9 mouse cellular contexts compared by ENCODE assay signal in the genomic region with DNA sequence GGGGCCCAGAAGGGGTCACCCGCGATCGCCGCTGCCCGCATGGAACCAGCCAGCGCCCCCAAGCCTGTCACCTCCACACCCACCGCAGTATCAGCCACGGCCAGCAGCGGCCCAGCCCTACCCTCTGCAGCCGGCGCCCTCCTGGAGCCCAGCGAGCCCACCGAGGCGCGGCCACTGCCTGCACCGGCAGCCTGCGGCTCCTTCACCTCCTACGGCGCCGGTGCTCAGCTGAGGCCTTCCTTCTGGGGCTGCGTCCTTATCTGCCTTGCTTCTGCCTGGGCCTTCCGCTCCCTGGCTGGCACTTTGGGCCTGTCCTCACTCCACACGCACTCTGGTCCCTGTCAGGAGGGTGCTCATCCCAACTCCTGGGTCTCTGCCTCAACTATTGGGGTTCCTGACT. TPM values are rescaled to one million over a fixed set of nuclear protein-coding genes. Genes with fewer than 3 reads are reported as not detected.
DNase-seq lines count a peak whose midpoint lies in the region; ATAC-seq and TF ChIP-seq lines count a peak whose summit lies in the region.
"Had no signal": no experiment of that assay in that cellular context is flagged by ENCODE, and none has a peak within 500 bp of the region (broad histone marks: within the 10 kb centered on the region; RNA-seq: fewer than 3 reads in every experiment).

No protein-coding gene starts in this region.

- no peak for ATAC-seq in lung, embryonic 15.5 days (ENCODE audit: borderline replicate concordance, extremely low read depth, low FRiP score, low TSS enrichment)
- ATAC-seq in forebrain, embryonic 16.5 days = no peak
- ATAC-seq in liver, embryonic 14.5 days (ENCODE audit: insufficient read depth) = no peak
- no peak for ATAC-seq in stomach, embryonic 14.5 days (ENCODE audit: insufficient number of reproducible peaks, insufficient read depth, low FRiP score, low read depth)

- no peaks in the 10 kb centered on the region for H3K36me3 ChIP-seq in lung, embryonic 15.5 days
- H3K36me3 ChIP-seq in forebrain, embryonic 16.5 days (ENCODE audit: control insufficient read depth, insufficient read depth) = no peaks in the 10 kb centered on the region
- H3K36me3 ChIP-seq in liver, embryonic 14.5 days (replicated peaks; ENCODE audit: control insufficient read depth, insufficient read depth, low read depth) = no peaks in the 10 kb centered on the region
- no peaks in the 10 kb centered on the region for H3K36me3 ChIP-seq in stomach, embryonic 14.5 days (ENCODE audit: control insufficient read depth, insufficient read depth, low read length)
- no peaks in the 10 kb centered on the region for H3K36me3 ChIP-seq in thymus, adult 2 months (ENCODE audit: control insufficient read depth, insufficient read depth, low read length)

- no peak overlapping the region for H3K27ac ChIP-seq in lung, embryonic 15.5 days
- no peak overlapping the region for H3K27ac ChIP-seq in forebrain, embryonic 16.5 days (ENCODE audit: low read length)
- H3K27ac ChIP-seq in liver, embryonic 14.5 days = no peak overlapping the region
- no peak overlapping the region for H3K27ac ChIP-seq in stomach, embryonic 14.5 days (ENCODE audit: low read length)
- H3K27ac ChIP-seq in thymus, adult 2 months (ENCODE audit: control insufficient read depth, insufficient read depth, low read length) = no peak overlapping the region

- no peak for TF ChIP-seq CTCF in liver, embryonic 14.5 days (IDR thresholded peaks at IDR 0.05; ENCODE audit: low read depth)
- TF ChIP-seq CTCF in thymus, adult 2 months (IDR thresholded peaks at IDR 0.05; ENCODE audit: borderline replicate concordance, control insufficient read depth, extremely low read depth, insufficient read depth, low read length, poor library complexity) = no peak

- DNase-seq in lung, adult 18-20 months = no peak
- DNase-seq in liver, embryonic 14.5 days (ENCODE audit: low read depth in 3 of 3, low spot score in 3 of 3) = no peak
- DNase-seq in thymus, adult 2 months = no peak
- DNase-seq in yolk sac, embryonic 10.5 days (ENCODE audit: low spot score) = no peak
- DNase-seq in urinary bladder, postnatal 10 days (ENCODE audit: low spot score) = no peak
- DNase-seq: heart, postnatal 4 days had no signal

- H3K9me3 ChIP-seq in lung, embryonic 15.5 days = no peaks in the 10 kb centered on the region
- no peaks in the 10 kb centered on the region for H3K9me3 ChIP-seq in forebrain, embryonic 16.5 days (ENCODE audit: control insufficient read depth, low read length)
- no peaks in the 10 kb centered on the region for H3K9me3 ChIP-seq in liver, embryonic 14.5 days (ENCODE audit: control insufficient read depth, low read length)
- no peaks in the 10 kb centered on the region for H3K9me3 ChIP-seq in stomach, embryonic 14.5 days (ENCODE audit: control insufficient read depth, low read depth, low read length)

- H3K4me2 ChIP-seq in lung, embryonic 15.5 days = peak overlapping the region; percentile 51
- H3K4me2 ChIP-seq in forebrain, embryonic 16.5 days (ENCODE audit: low read length) = peak overlapping the region; percentile 32
- H3K4me2 ChIP-seq in liver, embryonic 14.5 days (ENCODE audit: low read depth) = peak overlapping the region; percentile 39
- H3K4me2 ChIP-seq in stomach, embryonic 14.5 days (replicated peaks; ENCODE audit: low read depth, low read length) = peak overlapping the region; percentile 40

- peak overlapping the region; percentile 21 for H3K4me3 ChIP-seq in lung, embryonic 15.5 days
- 0 out of 2 replicates have a peak overlapping the region, but pooled peaks have one; percentile 14 for H3K4me3 ChIP-seq in forebrain, embryonic 16.5 days (replicated peaks; ENCODE audit: low read length)
- peak overlapping the region in 1 of 2 experiments; percentile 16; a peak in 1 of 4 replicates for H3K4me3 ChIP-seq in liver, embryonic 14.5 days (ENCODE audit: insufficient read depth in 1 of 2, low read depth in 2 of 2, low read length in 2 of 2)
- H3K4me3 ChIP-seq in stomach, embryonic 14.5 days (ENCODE audit: low read depth, low read length) = peak overlapping the region; percentile 4; the same call in 1 of the 2 replicates
- H3K4me3 ChIP-seq in thymus, adult 2 months (ENCODE audit: control insufficient read depth, insufficient read depth, low read length) = no peak overlapping the region

- peaks cover 85% of the 10 kb centered on the region for H3K27me3 ChIP-seq in lung, embryonic 15.5 days
- H3K27me3 ChIP-seq in forebrain, embryonic 16.5 days (replicated peaks; ENCODE audit: control insufficient read depth, insufficient read depth, low read length) = peaks cover 56% of the 10 kb centered on the region
- peaks cover 81% of the 10 kb centered on the region for H3K27me3 ChIP-seq in liver, embryonic 14.5 days (ENCODE audit: control insufficient read depth, insufficient read depth, low read length)
- H3K27me3 ChIP-seq in stomach, embryonic 14.5 days (ENCODE audit: control insufficient read depth, insufficient read depth, low read length) = peaks cover 63% of the 10 kb centered on the region
- peaks cover 9% of the 10 kb centered on the region; the same call in 1 of the 2 replicates for H3K27me3 ChIP-seq in thymus, adult 2 months (ENCODE audit: control insufficient read depth, insufficient read depth, low read length)

- peaks cover 35% of the 10 kb centered on the region for H3K4me1 ChIP-seq in lung, embryonic 15.5 days
- H3K4me1 ChIP-seq in forebrain, embryonic 16.5 days (replicated peaks; ENCODE audit: control insufficient read depth, insufficient read depth, low read length) = peaks cover 27% of the 10 kb centered on the region
- H3K4me1 ChIP-seq in liver, embryonic 14.5 days (replicated peaks; ENCODE audit: control insufficient read depth in 2 of 2, insufficient read depth in 2 of 2, low read length in 1 of 2) = no peaks in the 10 kb centered on the region
- peaks cover 17% of the 10 kb centered on the region for H3K4me1 ChIP-seq in stomach, embryonic 14.5 days (ENCODE audit: control insufficient read depth, insufficient read depth, low read length)
- peaks cover 11% of the 10 kb centered on the region for H3K4me1 ChIP-seq in thymus, adult 2 months (replicated peaks; ENCODE audit: control insufficient read depth, insufficient read depth, low read length)

- WGBS in lung, embryonic 15.5 days = 5% methylated on average over 23 of the region's 23 CpGs
- 6% methylated on average over 20 of the region's 23 CpGs for WGBS in forebrain, embryonic 16.5 days
- 6% methylated on average over 23 of the region's 23 CpGs for WGBS in liver, embryonic 14.5 days (ENCODE audit: insufficient replicate concordance)
- 4% methylated on average over 21 of the region's 23 CpGs for WGBS in stomach, embryonic 14.5 days
- 26% methylated on average over 23 of the region's 23 CpGs for WGBS in thymus, adult 2 months

- H3K9ac ChIP-seq in lung, embryonic 15.5 days = no peak overlapping the region
- H3K9ac ChIP-seq in forebrain, embryonic 16.5 days (replicated peaks; ENCODE audit: low read depth, low read length) = peak overlapping the region; percentile 48
- H3K9ac ChIP-seq in liver, embryonic 14.5 days (replicated peaks) = no peak overlapping the region; the same call in 1 of the 2 replicates
- H3K9ac ChIP-seq in stomach, embryonic 14.5 days (replicated peaks; ENCODE audit: low read depth, low read length) = peak overlapping the region; percentile 25; the same call in 1 of the 2 replicates

- no peak for TF ChIP-seq POLR2A in thymus, adult 2 months (IDR thresholded peaks at IDR 0.05; ENCODE audit: control insufficient read depth, extremely low read depth, insufficient read depth, low read length, poor library complexity)

- no peak for TF ChIP-seq EP300 in liver, embryonic 14.5 days (IDR thresholded peaks at IDR 0.05; ENCODE audit: low read depth)

RNA-seq across cellular contexts. Expression of a gene that starts 2.4 kb away (rescaled TPM):
- 0.20 TPM in 1 of 2 replicates, not detected in the other for polyA plus RNA-seq in lung, embryonic 15.5 days (2015; fragmentation: Nextera tagmentation; extraction: Ambion mirVana)
- polyA plus RNA-seq in forebrain, embryonic 16.5 days (2015; fragmentation: Nextera tagmentation; extraction: Ambion mirVana) = 0.81 and 0.90 TPM in 2 replicates
- polyA plus RNA-seq in liver, embryonic 14.5 days (2012; rRNA removed) = 0.01 and 0.04 TPM in 2 replicates
- polyA plus RNA-seq in liver, embryonic 14.5 days (2014; fragmentation: Nextera tagmentation; extraction: Ambion mirVana) = not detected in 2 replicates
- not detected in 2 replicates for polyA plus RNA-seq in stomach, embryonic 14.5 days (2014; fragmentation: Nextera tagmentation; extraction: Ambion mirVana)
- polyA plus RNA-seq in thymus, adult 2 months (2012; rRNA removed) = 1.1 and 1.2 TPM in 2 replicates

RNA-seq across cellular contexts. Expression of a gene that starts 11.8 kb away (rescaled TPM):
- 97.8 and 103 TPM in 2 replicates for polyA plus RNA-seq in lung, embryonic 15.5 days (2015; fragmentation: Nextera tagmentation; extraction: Ambion mirVana)
- polyA plus RNA-seq in forebrain, embryonic 16.5 days (2015; fragmentation: Nextera tagmentation; extraction: Ambion mirVana) = 29.4 and 31.2 TPM in 2 replicates
- 24.1 and 28.1 TPM in 2 replicates for polyA plus RNA-seq in liver, embryonic 14.5 days (2012; rRNA removed)
- 40.0 and 40.2 TPM in 2 replicates for polyA plus RNA-seq in liver, embryonic 14.5 days (2014; fragmentation: Nextera tagmentation; extraction: Ambion mirVana)
- 83.4 and 89.0 TPM in 2 replicates for polyA plus RNA-seq in stomach, embryonic 14.5 days (2014; fragmentation: Nextera tagmentation; extraction: Ambion mirVana)
- polyA plus RNA-seq in thymus, adult 2 months (2012; rRNA removed) = 86.7 and 90.2 TPM in 2 replicates

RNA-seq across cellular contexts. Expression of a gene that starts 11.9 kb away (rescaled TPM):
- polyA plus RNA-seq in lung, embryonic 15.5 days (2015; fragmentation: Nextera tagmentation; extraction: Ambion mirVana) = 2.0 TPM in 2 replicates
- polyA plus RNA-seq in forebrain, embryonic 16.5 days (2015; fragmentation: Nextera tagmentation; extraction: Ambion mirVana) = 3.7 and 4.9 TPM in 2 replicates
- 2.0 and 2.7 TPM in 2 replicates for polyA plus RNA-seq in liver, embryonic 14.5 days (2012; rRNA removed)
- polyA plus RNA-seq in liver, embryonic 14.5 days (2014; fragmentation: Nextera tagmentation; extraction: Ambion mirVana) = 0.39 and 0.56 TPM in 2 replicates
- polyA plus RNA-seq in stomach, embryonic 14.5 days (2014; fragmentation: Nextera tagmentation; extraction: Ambion mirVana) = 0.74 and 1.3 TPM in 2 replicates
- polyA plus RNA-seq in thymus, adult 2 months (2012; rRNA removed) = 13.2 and 15.5 TPM in 2 replicates

RNA-seq across cellular contexts. Expression of a gene that starts 42.8 kb away (rescaled TPM):
- 23.8 and 24.8 TPM in 2 replicates for polyA plus RNA-seq in lung, embryonic 15.5 days (2015; fragmentation: Nextera tagmentation; extraction: Ambion mirVana)
- polyA plus RNA-seq in forebrain, embryonic 16.5 days (2015; fragmentation: Nextera tagmentation; extraction: Ambion mirVana) = 31.9 and 38.8 TPM in 2 replicates
- 21.8 and 27.0 TPM in 2 replicates for polyA plus RNA-seq in liver, embryonic 14.5 days (2012; rRNA removed)
- 1.5 and 2.0 TPM in 2 replicates for polyA plus RNA-seq in liver, embryonic 14.5 days (2014; fragmentation: Nextera tagmentation; extraction: Ambion mirVana)
- 6.3 and 7.1 TPM in 2 replicates for polyA plus RNA-seq in stomach, embryonic 14.5 days (2014; fragmentation: Nextera tagmentation; extraction: Ambion mirVana)
- polyA plus RNA-seq in thymus, adult 2 months (2012; rRNA removed) = 130 and 137 TPM in 2 replicates

RNA-seq across cellular contexts. Expression of a gene that starts 56.9 kb away (rescaled TPM):
- polyA plus RNA-seq in lung, embryonic 15.5 days (2015; fragmentation: Nextera tagmentation; extraction: Ambion mirVana) = 1.4 and 1.7 TPM in 2 replicates
- polyA plus RNA-seq in forebrain, embryonic 16.5 days (2015; fragmentation: Nextera tagmentation; extraction: Ambion mirVana) = 0.11 and 0.19 TPM in 2 replicates
- 1.7 and 1.9 TPM in 2 replicates for polyA plus RNA-seq in liver, embryonic 14.5 days (2012; rRNA removed)
- 0.48 and 0.78 TPM in 2 replicates for polyA plus RNA-seq in liver, embryonic 14.5 days (2014; fragmentation: Nextera tagmentation; extraction: Ambion mirVana)
- 0.55 and 1.2 TPM in 2 replicates for polyA plus RNA-seq in stomach, embryonic 14.5 days (2014; fragmentation: Nextera tagmentation; extraction: Ambion mirVana)
- polyA plus RNA-seq in thymus, adult 2 months (2012; rRNA removed) = 0.94 and 1.0 TPM in 2 replicates

Comparison
In these comparisons a context has a peak if more than half of its experiments do, and no peak if none do; other contexts are left out.
1. H3K9ac ChIP-seq: peak in forebrain, embryonic 16.5 days (single experiment) and stomach, embryonic 14.5 days (single experiment); none in lung, embryonic 15.5 days (single experiment) and liver, embryonic 14.5 days (single experiment).
2. Peak in every context shown above with its lines, with median percentiles within 50 percentile points of each other: H3K4me2 ChIP-seq.